Mouse (Mus musculus) layer of hippocampus, adult 2 months (tissue): Measurements from ENCODE around the gene Adam12. TPM values are rescaled to one million over a fixed set of nuclear protein-coding genes. Genes with fewer than 3 reads are reported as not detected.

Experiments used
- DNase-seq, 2 experiments: peaks; one replicate each; pipeline ENCODE4 v3.0.0; 2022; ENCODE audit warnings: low spot score in 2 of 2
- H3K27ac ChIP-seq: fragments of 200-600 bp; 2 replicates; pipeline ENCODE4 v1.8.1; 2022
- H3K4me3 ChIP-seq: fragments of 200-600 bp; 2 replicates; pipeline ENCODE4 v1.8.1; 2022; ENCODE audit warnings: mild to moderate bottlenecking
- CTCF ChIP-seq: fragments of 200-600 bp; conservative IDR thresholded peaks from 2 replicates; pipeline ENCODE4 v1.8.1; 2022; ENCODE audit warnings: antibody characterized with exemption, mild to moderate bottlenecking, moderate library complexity
- total RNA-seq, 2 experiments: library from RNA; stranded (reverse); gene quantifications; 2 replicates each; pipeline ENCODE4 v1.2.3; 2021

Adam12 gene
- total RNA-seq, 2 experiments from 2014 or later: 7.8 to 9.0 TPM

DNA sequence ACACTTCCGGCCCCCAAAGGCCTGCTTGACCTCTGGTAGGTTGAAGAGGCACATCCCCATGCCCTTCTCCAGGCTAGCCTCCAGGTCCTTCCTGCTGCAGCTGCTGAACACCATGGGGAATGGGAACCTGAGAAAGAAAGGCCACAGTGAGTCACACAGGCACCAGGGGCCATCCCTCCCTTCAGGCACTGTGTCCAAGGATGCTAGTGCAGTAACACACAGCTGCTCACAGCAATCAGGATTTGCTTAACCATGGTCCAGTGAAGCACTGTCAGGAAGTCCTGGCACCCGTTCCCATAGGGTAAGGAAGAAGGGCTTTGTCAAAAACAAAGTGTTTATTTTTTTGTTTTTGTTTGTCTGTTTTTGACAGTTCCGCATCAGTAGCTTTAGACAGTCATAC is 294.5 kb downstream of the Adam12 start:
- H3K4me3 ChIP-seq: no peak overlapping the region
- DNase-seq: no peak
- TF ChIP-seq CTCF: no peak
- H3K27ac ChIP-seq: no peak overlapping the region

DNA sequence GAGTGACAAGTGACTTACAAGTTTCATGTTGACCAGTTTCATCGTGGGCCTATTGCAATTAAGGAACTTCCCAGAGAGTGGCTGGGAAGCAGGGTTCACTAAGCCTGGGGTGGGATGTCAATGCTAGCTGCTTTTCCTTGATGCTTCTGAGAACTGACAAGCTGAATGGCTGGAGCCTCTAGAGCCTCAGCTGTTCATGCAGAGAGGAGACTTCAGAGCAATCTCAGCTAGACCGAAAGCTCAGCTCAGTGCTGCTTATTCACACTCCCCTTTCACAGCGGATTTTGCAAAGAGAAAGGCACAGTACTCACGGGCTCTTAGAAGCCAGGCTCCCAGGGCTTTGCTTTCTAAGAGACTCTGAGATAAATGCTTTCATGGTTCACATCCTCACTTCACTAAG is 295.6 kb downstream of the Adam12 start:
- Histone ChIP-seq H3K27ac (no peak overlapping the region), H3K4me3 (no peak overlapping the region)
- no peak for TF ChIP-seq CTCF
- DNase-seq: no peak

DNA sequence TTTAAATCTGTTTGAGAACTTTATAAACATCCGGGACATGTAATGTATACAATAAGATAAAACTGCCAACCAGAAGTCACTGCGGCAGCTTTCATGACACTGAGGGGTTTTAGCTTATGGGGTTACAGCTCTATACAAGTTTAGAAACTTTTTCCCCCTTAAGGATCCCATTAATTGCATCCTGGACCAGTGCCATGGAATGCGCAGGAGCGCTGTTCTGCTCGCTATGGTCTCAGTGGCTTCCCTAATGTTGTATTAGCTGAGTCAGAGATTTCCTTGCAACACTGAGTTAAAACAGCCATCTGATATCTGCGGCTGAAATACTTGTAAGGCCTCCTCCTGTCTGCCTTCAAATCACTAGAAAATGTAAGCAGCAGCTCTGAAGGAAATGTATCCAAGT is 298.6 kb downstream of the Adam12 start:
- TF ChIP-seq CTCF: no peak
- Histone ChIP-seq H3K4me3 (no peak overlapping the region), H3K27ac (no peak overlapping the region)
- no peak for DNase-seq

DNA sequence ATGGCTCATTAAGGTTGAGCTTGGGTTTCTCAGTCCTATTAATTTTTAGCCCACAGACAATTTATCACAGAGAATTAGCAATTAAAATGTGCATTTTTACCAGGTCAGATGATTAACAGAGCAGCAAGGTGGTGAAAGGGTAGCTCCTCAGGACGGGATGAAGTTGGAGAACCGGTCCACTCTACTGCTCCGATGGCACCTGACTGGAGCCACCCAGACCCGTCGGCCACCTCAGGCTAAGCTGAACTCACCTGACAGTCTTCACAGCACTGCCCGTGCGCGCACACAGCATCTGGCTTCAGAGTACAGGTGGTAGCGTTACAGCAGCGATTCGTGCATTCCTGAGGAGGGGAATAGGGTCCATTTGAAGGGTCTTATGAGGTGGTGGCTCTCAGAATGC is 300.5 kb downstream of the Adam12 start:
- Histone ChIP-seq H3K27ac (no peak overlapping the region), H3K4me3 (no peak overlapping the region)
- TF ChIP-seq CTCF: no peak
- no peak for DNase-seq

DNA sequence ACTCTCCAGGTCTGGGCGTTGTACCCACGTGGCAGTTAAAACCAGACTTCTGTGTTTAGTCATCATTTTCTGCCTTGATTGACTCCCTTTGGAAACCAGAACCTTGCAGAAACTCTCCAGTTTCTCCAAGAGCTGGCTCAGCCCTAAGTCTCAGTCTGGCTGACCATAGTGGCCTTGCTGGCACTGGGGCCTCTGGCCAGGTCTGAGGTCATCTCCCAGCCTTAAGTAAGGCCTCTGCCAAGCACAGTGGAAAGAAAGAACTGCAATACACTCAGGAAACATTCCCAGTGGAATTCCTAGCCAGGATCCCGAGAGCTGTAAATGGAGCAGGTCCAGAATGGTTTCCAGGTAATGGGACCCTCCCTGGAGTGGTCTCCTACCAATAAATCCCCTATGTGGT is 303.0 kb downstream of the Adam12 start:
- Histone ChIP-seq H3K4me3 (no peak overlapping the region), H3K27ac (no peak overlapping the region)
- TF ChIP-seq CTCF: no peak
- no peak for DNase-seq

DNA sequence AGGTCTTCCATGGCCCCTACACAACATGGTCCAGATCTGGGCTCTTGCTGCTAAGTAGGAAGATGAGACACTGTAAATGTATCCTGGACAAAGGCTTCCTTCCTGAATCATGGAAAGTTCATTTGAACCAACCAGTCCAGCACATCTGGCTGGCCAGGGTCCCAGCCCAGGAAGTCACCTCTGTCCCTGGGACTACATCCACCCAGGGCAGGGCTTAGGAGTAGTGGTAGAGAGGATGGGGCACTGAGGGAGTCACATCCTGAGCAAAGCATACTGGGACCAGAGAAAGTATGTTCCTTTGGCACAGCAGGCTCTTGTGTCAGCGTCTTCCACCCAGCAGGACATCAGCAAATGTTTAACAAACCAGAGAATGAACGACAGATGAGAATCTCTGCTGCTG is 306.2 kb downstream of the Adam12 start:
- DNase-seq: no peak
- H3K27ac ChIP-seq: no peak overlapping the region
- no peak for TF ChIP-seq CTCF

DNA sequence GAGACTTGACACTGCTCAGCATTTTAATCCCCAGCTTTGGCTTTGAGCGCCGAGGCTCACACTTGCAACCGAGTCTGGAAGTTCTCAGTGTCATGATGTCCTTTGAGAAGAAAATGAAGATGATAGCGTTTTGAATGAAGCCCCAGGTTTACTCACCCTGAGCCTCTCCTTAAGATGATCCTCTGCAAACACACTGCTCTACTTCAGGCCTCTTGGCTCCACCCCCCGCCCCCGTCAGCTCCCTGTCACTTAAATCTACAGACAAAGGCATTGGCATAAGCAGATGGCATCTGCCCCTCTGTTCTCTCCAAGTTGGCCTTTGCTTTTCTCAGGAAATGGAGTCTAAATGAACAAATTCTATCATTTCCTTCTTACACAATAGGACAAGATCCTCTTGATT is 308.0 kb downstream of the Adam12 start:
- H3K4me3 ChIP-seq: no peak overlapping the region
- no peak overlapping the region for H3K27ac ChIP-seq
- no peak for TF ChIP-seq CTCF
- DNase-seq: no peak

More for the DNA sequence above, 306.2 kb downstream of the Adam12 start:
- no peak overlapping the region for H3K4me3 ChIP-seq

DNA sequence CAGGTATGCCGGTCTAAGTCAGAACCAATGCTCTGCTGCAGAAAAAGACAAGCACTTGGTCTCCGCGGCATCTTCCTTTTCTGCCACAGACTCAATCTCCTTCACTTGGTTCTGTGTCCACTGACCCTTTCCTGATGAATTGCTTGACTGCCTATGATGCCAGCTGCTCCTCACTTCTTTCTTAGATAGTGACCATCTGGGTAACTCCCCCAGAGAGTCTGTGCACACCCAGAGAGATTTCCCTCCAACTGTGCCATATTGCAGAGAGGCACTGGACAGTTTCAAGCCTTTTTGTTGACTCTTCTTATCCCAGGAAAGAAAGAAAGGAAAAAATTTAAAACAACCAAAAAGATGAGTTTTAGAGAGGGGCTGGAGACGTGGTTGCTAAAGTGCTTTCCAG is 310.7 kb downstream of the Adam12 start:
- Histone ChIP-seq H3K27ac (no peak overlapping the region), H3K4me3 (no peak overlapping the region)
- TF ChIP-seq CTCF: no peak
- DNase-seq: peak in 1 of 2 experiments; percentile 8

DNA sequence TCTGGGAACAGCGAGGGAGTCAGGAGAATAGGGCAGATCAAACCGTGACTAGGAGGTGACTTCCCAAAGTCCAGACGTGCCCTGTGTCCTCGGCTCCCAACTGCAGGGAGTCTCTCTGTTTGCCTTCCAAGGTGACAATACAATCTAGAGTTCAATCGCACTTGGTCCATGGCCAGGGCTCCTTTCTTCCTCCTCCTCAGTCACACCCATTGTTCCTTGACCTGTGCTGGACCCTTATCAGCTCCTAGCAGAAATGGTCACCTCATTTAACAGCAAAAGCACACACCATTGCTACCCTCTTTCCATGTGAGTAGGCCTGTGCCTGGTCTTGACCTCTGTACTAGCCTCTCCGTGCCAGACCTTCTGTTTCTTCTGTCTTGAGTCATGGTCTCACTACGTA is 311.2 kb downstream of the Adam12 start:
- DNase-seq: no peak
- Histone ChIP-seq H3K4me3 (no peak overlapping the region), H3K27ac (no peak overlapping the region)
- no peak for TF ChIP-seq CTCF

DNA sequence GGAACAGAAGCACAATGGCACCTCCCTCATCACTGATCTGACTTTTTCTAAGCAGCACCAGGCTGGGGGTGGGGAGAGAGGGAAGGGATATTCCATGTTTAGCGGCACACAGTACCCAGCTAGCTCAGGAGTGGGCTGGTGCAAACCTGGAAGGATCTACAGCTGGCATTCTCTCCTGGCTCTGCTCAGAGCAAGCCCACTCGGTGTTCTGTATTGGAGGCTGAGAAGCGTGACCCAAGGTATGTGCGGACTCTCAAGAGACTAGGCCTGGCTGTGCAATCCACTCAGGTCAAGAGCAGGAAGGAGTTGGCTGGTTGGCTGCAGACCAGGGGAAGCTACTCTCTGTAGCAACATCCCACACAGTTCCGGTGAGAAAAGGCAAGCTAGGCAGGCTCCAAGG is 312.0 kb downstream of the Adam12 start:
- TF ChIP-seq CTCF: no peak
- Histone ChIP-seq H3K27ac (no peak overlapping the region), H3K4me3 (no peak overlapping the region)
- DNase-seq: peak; percentile 21 to 44

DNA sequence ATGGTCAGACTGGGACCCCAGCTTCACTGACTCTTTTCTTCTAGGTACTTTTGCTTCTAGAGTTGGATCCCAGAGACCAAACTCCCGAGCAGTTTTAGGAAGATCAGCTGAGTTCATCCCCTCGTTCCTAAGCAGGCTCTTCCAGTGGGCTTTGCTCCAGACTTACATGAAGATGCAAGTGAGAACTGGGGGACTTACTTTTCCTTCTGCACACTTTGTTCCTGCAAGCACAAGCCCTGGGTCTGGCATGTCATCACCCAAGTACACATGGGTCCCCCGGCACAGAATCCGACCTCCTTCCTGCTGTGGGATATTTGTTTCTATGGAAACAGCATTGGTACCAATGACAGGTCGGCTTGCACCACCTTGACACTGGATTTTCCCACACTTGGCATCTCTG is 312.6 kb downstream of the Adam12 start:
- DNase-seq: no peak
- TF ChIP-seq CTCF: no peak
- no peak overlapping the region for H3K27ac ChIP-seq
- no peak overlapping the region for H3K4me3 ChIP-seq

DNA sequence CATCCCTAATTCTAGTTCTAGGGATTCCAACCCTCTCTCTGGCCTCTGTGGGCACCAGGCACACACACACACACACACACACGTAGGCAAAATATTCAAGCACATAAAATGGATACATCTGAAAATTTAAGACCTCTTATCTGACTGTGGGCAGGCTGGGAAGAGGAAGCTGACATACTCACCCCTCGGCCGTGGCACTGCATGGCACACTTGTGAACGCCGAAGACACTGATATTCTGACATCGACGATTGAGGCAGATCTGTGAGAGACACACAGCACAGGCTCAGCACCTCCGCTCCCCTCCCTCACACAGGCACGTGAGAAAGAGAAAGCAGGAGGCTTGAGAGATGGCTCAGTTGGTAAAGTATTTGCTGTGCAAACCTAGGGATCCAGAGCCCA is 315.7 kb downstream of the Adam12 start:
- H3K4me3 ChIP-seq: no peak overlapping the region
- no peak overlapping the region for H3K27ac ChIP-seq
- no peak for TF ChIP-seq CTCF
- no peak for DNase-seq

DNA sequence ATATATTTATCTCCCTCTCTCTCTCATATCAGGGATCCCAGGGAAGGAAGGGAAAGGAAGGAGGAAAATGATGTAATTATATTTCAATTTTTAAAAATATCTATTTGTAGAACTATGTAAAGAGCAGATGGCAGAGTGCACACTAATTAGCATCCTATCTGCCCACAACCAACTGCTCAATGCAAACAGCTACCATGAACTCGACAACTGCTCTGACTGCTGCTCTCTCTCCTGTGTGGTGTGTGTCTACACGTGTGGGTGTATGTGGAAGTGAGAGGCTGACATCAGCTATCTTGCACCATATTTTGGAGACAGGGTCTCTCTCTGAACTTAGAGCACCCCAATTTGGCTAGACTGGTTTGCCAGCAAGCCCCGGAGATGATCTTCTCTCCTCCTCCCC is 320.1 kb downstream of the Adam12 start:
- no peak overlapping the region for H3K27ac ChIP-seq
- DNase-seq: peak; percentile 72 to 86
- H3K4me3 ChIP-seq: no peak overlapping the region
- TF ChIP-seq CTCF: no peak

DNA sequence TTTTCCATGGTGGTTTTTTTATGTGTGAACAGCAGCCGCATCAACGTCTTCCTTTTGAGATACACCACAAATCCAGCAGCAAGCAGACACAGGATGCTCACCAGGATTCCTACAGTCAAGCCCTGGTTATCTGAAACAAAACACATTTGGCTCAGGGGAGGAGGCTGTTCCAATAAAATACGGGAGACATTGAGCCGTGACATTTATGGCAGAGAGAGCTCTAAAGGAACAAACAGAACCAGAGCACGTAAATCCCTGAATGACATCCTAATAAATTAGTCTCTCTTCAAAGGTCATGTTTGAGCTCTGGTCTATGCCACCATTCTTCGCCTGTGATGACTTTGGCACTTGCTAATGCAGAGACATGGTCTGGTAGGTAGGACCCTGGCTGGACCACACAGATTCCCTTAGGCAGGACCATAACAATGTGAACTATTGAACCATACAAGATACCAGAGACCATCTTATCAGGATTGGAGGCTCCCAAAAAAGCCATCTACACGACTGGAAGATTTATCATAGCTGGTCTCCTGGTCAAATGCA is 322.0 kb downstream of the Adam12 start:
- Histone ChIP-seq H3K27ac (no peak overlapping the region), H3K4me3 (no peak overlapping the region)
- DNase-seq: no peak
- no peak for TF ChIP-seq CTCF

DNA sequence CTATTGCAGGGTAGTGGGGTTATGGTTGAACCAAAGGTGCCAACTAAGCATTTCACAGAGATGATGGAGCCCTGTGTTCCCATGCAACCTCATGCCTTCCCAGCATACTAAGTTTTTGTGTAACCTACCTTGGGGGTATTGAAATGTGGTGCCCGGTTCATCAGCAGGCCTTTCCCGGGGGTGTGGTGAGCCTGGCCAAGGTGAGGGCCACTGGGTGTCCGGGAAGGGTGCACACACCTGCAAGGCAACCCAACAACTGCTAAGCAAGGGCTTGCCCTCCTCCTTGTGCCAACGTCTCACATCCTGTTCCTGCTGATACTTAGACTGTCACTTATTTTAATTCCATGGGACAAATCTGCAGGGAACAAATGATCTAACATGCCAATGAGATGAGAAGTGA is 323.0 kb downstream of the Adam12 start:
- TF ChIP-seq CTCF: no peak
- no peak for DNase-seq
- Histone ChIP-seq H3K27ac (no peak overlapping the region), H3K4me3 (no peak overlapping the region)
